Mouse (Mus musculus): ENCODE results near the gene Sox5. TPM values are rescaled to one million over a fixed set of nuclear protein-coding genes. Genes with fewer than 3 reads are reported as not detected.

Sox5 gene
- polyA plus RNA-seq, 1 experiment from 2014 or later: 3.3 TPM

GRCm38 (mm10) chr6:144541316-144541715 is 240.5 kb downstream of the Sox5 start:
- Histone ChIP-seq H3K36me3 (ENCODE audit: control insufficient read depth, insufficient read depth) (no peaks in the 10 kb centered on the region), H3K9me3 (ENCODE audit: control insufficient read depth) (no peaks in the 10 kb centered on the region), H3K4me2 (replicated peaks; ENCODE audit: low read depth) (no peak overlapping the region), H3K4me3 (ENCODE audit: low read depth, low read length) (no peak overlapping the region), H3K27me3 (replicated peaks; ENCODE audit: control insufficient read depth, insufficient read depth, low read length) (no peaks in the 10 kb centered on the region), H3K4me1 (replicated peaks; ENCODE audit: control insufficient read depth, insufficient read depth, low read length) (no peaks in the 10 kb centered on the region), H3K9ac (ENCODE audit: low read depth, low read length) (no peak overlapping the region), H3K27ac (ENCODE audit: low read depth, low read length) (no peak overlapping the region)
- 90% methylated on average over 9 of the region's 9 CpGs for WGBS
- TF ChIP-seq CTCF (IDR thresholded peaks at IDR 0.05; ENCODE audit: low read depth): no peak
- no peak for ATAC-seq

GRCm38 (mm10) chr6:144539439-144540192 is 242.2 kb downstream of the Sox5 start:
- no peak for TF ChIP-seq CTCF (IDR thresholded peaks at IDR 0.05; ENCODE audit: low read depth)
- 50% methylated on average over 18 of the region's 18 CpGs for WGBS
- Histone ChIP-seq H3K36me3 (ENCODE audit: control insufficient read depth, insufficient read depth) (no peaks in the 10 kb centered on the region), H3K9me3 (ENCODE audit: control insufficient read depth) (no peaks in the 10 kb centered on the region), H3K4me2 (replicated peaks; ENCODE audit: low read depth) (no peak overlapping the region), H3K27me3 (replicated peaks; ENCODE audit: control insufficient read depth, insufficient read depth, low read length) (no peaks in the 10 kb centered on the region), H3K4me1 (replicated peaks; ENCODE audit: control insufficient read depth, insufficient read depth, low read length) (no peaks in the 10 kb centered on the region), H3K4me3 (ENCODE audit: low read depth, low read length) (no peak overlapping the region), H3K9ac (ENCODE audit: low read depth, low read length) (no peak overlapping the region), H3K27ac (ENCODE audit: low read depth, low read length) (no peak overlapping the region)
- ATAC-seq: peak; percentile 38; the same call in 1 of the 2 replicates

- WGBS: 54% methylated on average over 11 of the region's 11 CpGs
- TF ChIP-seq CTCF (IDR thresholded peaks at IDR 0.05; ENCODE audit: low read depth): no peak
- Histone ChIP-seq H3K9me3 (ENCODE audit: control insufficient read depth) (no peaks in the 10 kb centered on the region), H3K27me3 (replicated peaks; ENCODE audit: control insufficient read depth, insufficient read depth, low read length) (no peaks in the 10 kb centered on the region), H3K36me3 (ENCODE audit: control insufficient read depth, insufficient read depth) (no peaks in the 10 kb centered on the region), H3K4me2 (replicated peaks; ENCODE audit: low read depth) (no peak overlapping the region), H3K4me3 (ENCODE audit: low read depth, low read length) (no peak overlapping the region), H3K27ac (ENCODE audit: low read depth, low read length) (no peak overlapping the region), H3K4me1 (replicated peaks; ENCODE audit: control insufficient read depth, insufficient read depth, low read length) (no peaks in the 10 kb centered on the region), H3K9ac (ENCODE audit: low read depth, low read length) (no peak overlapping the region)
- ATAC-seq: no peak
Observed at GRCm38 (mm10) chr6:144523479-144523878, 258.3 kb downstream of the Sox5 start.

- Histone ChIP-seq H3K27me3 (replicated peaks; ENCODE audit: control insufficient read depth, insufficient read depth, low read length) (no peaks in the 10 kb centered on the region), H3K4me2 (replicated peaks; ENCODE audit: low read depth) (no peak overlapping the region), H3K9me3 (ENCODE audit: control insufficient read depth) (no peaks in the 10 kb centered on the region), H3K9ac (ENCODE audit: low read depth, low read length) (no peak overlapping the region), H3K36me3 (ENCODE audit: control insufficient read depth, insufficient read depth) (no peaks in the 10 kb centered on the region), H3K4me1 (replicated peaks; ENCODE audit: control insufficient read depth, insufficient read depth, low read length) (no peaks in the 10 kb centered on the region), H3K4me3 (ENCODE audit: low read depth, low read length) (no peak overlapping the region), H3K27ac (ENCODE audit: low read depth, low read length) (no peak overlapping the region)
- no peak for ATAC-seq
- TF ChIP-seq CTCF (IDR thresholded peaks at IDR 0.05; ENCODE audit: low read depth): no peak
- 91% methylated on average over 2 of the region's 2 CpGs for WGBS
Observed at GRCm38 (mm10) chr6:144518811-144519210, 263.0 kb downstream of the Sox5 start.

- H3K9ac ChIP-seq (ENCODE audit: low read depth, low read length): no peak overlapping the region
- no peak overlapping the region for H3K4me3 ChIP-seq (ENCODE audit: low read depth, low read length)
- H3K36me3 ChIP-seq (ENCODE audit: control insufficient read depth, insufficient read depth): no peaks in the 10 kb centered on the region
- 68% methylated on average over 8 of the region's 8 CpGs for WGBS
- no peak for TF ChIP-seq CTCF (IDR thresholded peaks at IDR 0.05; ENCODE audit: low read depth)
- H3K27me3 ChIP-seq (replicated peaks; ENCODE audit: control insufficient read depth, insufficient read depth, low read length): no peaks in the 10 kb centered on the region
- no peak for ATAC-seq
- H3K4me2 ChIP-seq (replicated peaks; ENCODE audit: low read depth): no peak overlapping the region
- H3K27ac ChIP-seq (ENCODE audit: low read depth, low read length): no peak overlapping the region
- no peaks in the 10 kb centered on the region for H3K9me3 ChIP-seq (ENCODE audit: control insufficient read depth)
- H3K4me1 ChIP-seq (replicated peaks; ENCODE audit: control insufficient read depth, insufficient read depth, low read length): no peaks in the 10 kb centered on the region
Observed at GRCm38 (mm10) chr6:144515905-144516304, 265.9 kb downstream of the Sox5 start.

GRCm38 (mm10) chr6:144513761-144514160 is 268.0 kb downstream of the Sox5 start:
- WGBS: 61% methylated on average over 8 of the region's 8 CpGs
- TF ChIP-seq CTCF (IDR thresholded peaks at IDR 0.05; ENCODE audit: low read depth): no peak

More at GRCm38 (mm10) chr6:144513761-144514160, 268.0 kb downstream of the Sox5 start:
- Histone ChIP-seq H3K4me2 (replicated peaks; ENCODE audit: low read depth) (no peak overlapping the region), H3K27me3 (replicated peaks; ENCODE audit: control insufficient read depth, insufficient read depth, low read length) (no peaks in the 10 kb centered on the region), H3K9ac (ENCODE audit: low read depth, low read length) (no peak overlapping the region), H3K27ac (ENCODE audit: low read depth, low read length) (no peak overlapping the region), H3K9me3 (ENCODE audit: control insufficient read depth) (no peaks in the 10 kb centered on the region), H3K36me3 (ENCODE audit: control insufficient read depth, insufficient read depth) (no peaks in the 10 kb centered on the region), H3K4me3 (ENCODE audit: low read depth, low read length) (no peak overlapping the region), H3K4me1 (replicated peaks; ENCODE audit: control insufficient read depth, insufficient read depth, low read length) (no peaks in the 10 kb centered on the region)
- no peak for ATAC-seq

Data from intestine, postnatal 0 days (tissue).